Mouse (Mus musculus): ENCODE measurements around the gene Ttc38.

GRCm38 (mm10) chr15:85859490-85860031, 27.5 kb downstream of the Ttc38 start, which contains the start of gene Gtse1:
- no peak for TF ChIP-seq CTCF (IDR thresholded peaks at IDR 0.05; ENCODE audit: borderline replicate concordance, control insufficient read depth, extremely low read depth, insufficient read depth, low read length, poor library complexity)
- 0 out of 2 replicates have a peak, but pooled peaks have one; percentile 31 for TF ChIP-seq POLR2A (IDR thresholded peaks at IDR 0.05; ENCODE audit: control insufficient read depth, extremely low read depth, insufficient read depth, low read length, poor library complexity)
